ENCODE assay signal across 11 mouse cellular contexts in the genomic region with DNA sequence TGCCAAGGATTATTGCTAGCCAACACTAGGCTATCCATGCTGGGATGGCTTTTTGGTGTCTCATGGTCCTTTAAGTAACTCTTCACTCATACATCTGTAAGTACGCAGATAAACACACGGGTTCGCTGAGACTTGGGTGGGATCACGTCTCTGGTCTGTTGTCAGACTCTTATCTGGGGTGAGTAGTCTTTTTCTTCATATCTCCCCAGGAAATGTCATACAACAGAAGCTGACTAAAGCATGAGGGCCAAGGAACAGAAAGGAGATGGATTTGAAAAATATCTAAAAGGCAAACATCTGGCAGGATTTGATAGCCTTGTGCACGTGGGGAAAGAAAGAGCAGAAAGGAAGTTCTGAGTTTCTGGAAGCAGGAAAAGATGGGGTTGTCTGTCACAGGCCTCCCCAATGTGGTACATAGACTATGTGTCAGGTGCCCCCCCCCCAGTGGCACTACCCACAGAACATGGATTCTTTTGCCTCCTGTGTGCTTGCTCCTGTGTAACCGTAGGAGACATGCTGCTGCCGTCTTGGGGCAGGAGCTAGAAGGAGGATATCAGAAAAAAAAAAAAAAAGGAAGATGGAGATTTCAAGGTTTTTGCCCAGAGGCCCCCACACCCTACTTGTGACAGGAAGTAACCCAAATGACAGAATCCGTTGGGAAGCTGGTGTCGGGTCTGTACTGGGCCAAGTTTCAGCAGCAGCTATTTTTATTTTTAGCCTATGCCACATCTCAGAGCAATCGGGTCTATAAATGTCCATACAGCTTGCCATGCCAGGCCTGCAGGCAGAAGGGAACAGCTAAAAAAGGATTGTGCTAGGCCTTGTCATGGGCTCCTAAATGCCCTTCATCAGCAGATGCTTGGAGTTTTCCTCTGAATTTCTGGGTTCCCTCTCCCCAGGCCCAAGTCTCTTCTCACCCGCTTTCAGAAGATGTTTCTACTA. TPM values are rescaled to one million over a fixed set of nuclear protein-coding genes. Genes with fewer than 3 reads are reported as not detected.
A peak's percentile ranks its signal among the peaks of the same experiment; 100 is the strongest.
DNase-seq lines count a peak whose midpoint lies in the region; ATAC-seq and TF ChIP-seq lines count a peak whose summit lies in the region.
"Had no signal": no experiment of that assay in that cellular context is flagged by ENCODE, and none has a peak within 500 bp of the region (broad histone marks: within the 10 kb centered on the region; RNA-seq: fewer than 3 reads in every experiment).

No protein-coding gene starts in this region.

- ATAC-seq in heart, embryonic 11.5 days (replicated peaks; ENCODE audit: insufficient number of reproducible peaks, low FRiP score, low TSS enrichment), result peak; percentile 65
- ATAC-seq in liver, embryonic 15.5 days (ENCODE audit: insufficient read depth), result peak; percentile 95
- ATAC-seq: CD4-positive, CD25-positive, alpha-beta regulatory T cell, adult 4 months had no signal

- no peaks in the 10 kb centered on the region for H3K27me3 ChIP-seq in heart, embryonic 11.5 days (ENCODE audit: control insufficient read depth, insufficient read depth, low read length)
- no peaks in the 10 kb centered on the region for H3K27me3 ChIP-seq in liver, embryonic 15.5 days

- no peaks in the 10 kb centered on the region for H3K9me3 ChIP-seq in heart, embryonic 11.5 days (replicated peaks; ENCODE audit: control insufficient read depth, low read length)
- H3K9me3 ChIP-seq in liver, embryonic 15.5 days (replicated peaks), result no peaks in the 10 kb centered on the region
- H3K9me3 ChIP-seq: megakaryocyte, embryonic 14.5 days had no signal

- H3K4me3 ChIP-seq in bone marrow, adult 2 months (replicated peaks; ENCODE audit: control insufficient read depth, low read depth, low read length), result no peak overlapping the region
- no peak overlapping the region for H3K4me3 ChIP-seq in heart, embryonic 11.5 days (ENCODE audit: low read depth, low read length)
- no peak overlapping the region for H3K4me3 ChIP-seq in liver, embryonic 15.5 days (replicated peaks)
- H3K4me3 ChIP-seq: megakaryocyte, embryonic 14.5 days had no signal

- no peak for TF ChIP-seq POLR2A in bone marrow, adult 2 months (IDR thresholded peaks at IDR 0.05; ENCODE audit: borderline replicate concordance, control insufficient read depth, low read depth, low read length)

- no peak for TF ChIP-seq CTCF in bone marrow, adult 2 months (IDR thresholded peaks at IDR 0.05; ENCODE audit: control insufficient read depth, insufficient read depth, low read length)

- 35% methylated on average over 11 of the region's 11 CpGs for WGBS in bone marrow, adult 2 months
- WGBS in heart, embryonic 11.5 days (ENCODE audit: insufficient replicate concordance), result 46% methylated on average over 11 of the region's 11 CpGs
- 29% methylated on average over 11 of the region's 11 CpGs for WGBS in liver, embryonic 15.5 days (ENCODE audit: insufficient replicate concordance)

- intact Hi-C loops in heart, postnatal 25 days (cut with DNase I), result no loop called here

- H3K4me2 ChIP-seq in heart, embryonic 11.5 days, result no peak overlapping the region
- H3K4me2 ChIP-seq in liver, embryonic 15.5 days, result peak overlapping the region; percentile 50

- H3K9ac ChIP-seq in heart, embryonic 11.5 days (ENCODE audit: low read depth, low read length), result no peak overlapping the region
- no peak overlapping the region for H3K9ac ChIP-seq in liver, embryonic 15.5 days

- peak; percentile 11 to 51 for DNase-seq in heart, adult 18-20 months
- no peak for DNase-seq in heart, postnatal 25 days (ENCODE audit: low spot score)
- DNase-seq in yolk sac, embryonic 10.5 days (ENCODE audit: low spot score), result no peak
- DNase-seq in embryo, embryonic 10 days (ENCODE audit: low spot score), result no peak
- no peak for DNase-seq in layer of hippocampus, adult 18-20 months (ENCODE audit: low spot score in 2 of 2)
- DNase-seq: thymus, postnatal 14 days had no signal

- no peaks in the 10 kb centered on the region for H3K36me3 ChIP-seq in heart, embryonic 11.5 days (ENCODE audit: control insufficient read depth, insufficient read depth, low read length)
- H3K36me3 ChIP-seq in liver, embryonic 15.5 days (replicated peaks), result no peaks in the 10 kb centered on the region

- H3K27ac ChIP-seq in bone marrow, adult 2 months (ENCODE audit: control insufficient read depth, insufficient read depth, low read depth, low read length, poor library complexity), result peak overlapping the region; percentile 67
- peak overlapping the region; percentile 77; the same call in 1 of the 2 replicates for H3K27ac ChIP-seq in heart, embryonic 11.5 days (ENCODE audit: low read depth, low read length)
- H3K27ac ChIP-seq in liver, embryonic 15.5 days (replicated peaks), result peak overlapping the region; percentile 91

- no peaks in the 10 kb centered on the region; the same call in 1 of the 2 replicates for H3K4me1 ChIP-seq in bone marrow, adult 2 months (ENCODE audit: control insufficient read depth, insufficient read depth, low read length)
- no peaks in the 10 kb centered on the region; the same call in 1 of the 2 replicates for H3K4me1 ChIP-seq in heart, embryonic 11.5 days (ENCODE audit: control insufficient read depth, insufficient read depth, low read length)
- peaks cover 31% of the 10 kb centered on the region for H3K4me1 ChIP-seq in liver, embryonic 15.5 days (replicated peaks)

RNA-seq across cellular contexts. Expression of a gene that starts 1.0 kb away (rescaled TPM):
- not detected for total RNA-seq in heart, adult 18-20 months (2021)
- 1 to 10 TPM in 1 of 2 experiments, not detected in 1; 2.3 TPM for total RNA-seq in heart, postnatal 25 days (2021)
- polyA plus RNA-seq in bone marrow, adult 2 months (2011; ENCODE audit: insufficient read depth, insufficient read length, low replicate concordance, missing spikeins), result 4.8 TPM in 1 of 2 replicates, not detected in the other
- polyA plus RNA-seq in heart, embryonic 11.5 days (2014; fragmentation: Nextera tagmentation; extraction: Ambion mirVana), result 1.5 and 1.9 TPM in 2 replicates
- 1.4 and 1.7 TPM in 2 replicates for polyA plus RNA-seq in liver, embryonic 15.5 days (2015; fragmentation: Nextera tagmentation; extraction: Ambion mirVana)
- total RNA-seq in layer of hippocampus, adult 18-20 months (2021), result not detected

RNA-seq across cellular contexts. Expression of a gene that starts 7.9 kb away (rescaled TPM):
- 1 to 10 TPM; 3.0 to 5.2 TPM for total RNA-seq in heart, adult 18-20 months (2021)
- total RNA-seq in heart, postnatal 25 days (2021), result 1 to 10 TPM; 6.3 to 6.6 TPM
- 72.1 and 119 TPM in 2 replicates for polyA plus RNA-seq in bone marrow, adult 2 months (2011; ENCODE audit: insufficient read depth, insufficient read length, low replicate concordance, missing spikeins)
- polyA plus RNA-seq in heart, embryonic 11.5 days (2014; fragmentation: Nextera tagmentation; extraction: Ambion mirVana), result 20.0 and 21.2 TPM in 2 replicates
- polyA plus RNA-seq in liver, embryonic 15.5 days (2015; fragmentation: Nextera tagmentation; extraction: Ambion mirVana), result 39.8 and 43.7 TPM in 2 replicates
- total RNA-seq in layer of hippocampus, adult 18-20 months (2021), result 10 to 100 TPM; 30.1 to 38.2 TPM

Comparison
In these comparisons a context has a peak if more than half of its experiments do, and no peak if none do; other contexts are left out.
1. DNase-seq: peak in heart, adult 18-20 months (2 of 2); none in heart, postnatal 25 days (single experiment), yolk sac, embryonic 10.5 days (single experiment), embryo, embryonic 10 days (single experiment) and layer of hippocampus, adult 18-20 months (0 of 2).
2. RNA of a gene that starts 7.9 kb away (total RNA-seq): 30.1 to 38.2 TPM in layer of hippocampus, adult 18-20 months; 6.3 to 6.6 TPM in heart, postnatal 25 days and 3.0 to 5.2 TPM in heart, adult 18-20 months; every median in the first group is over 4 times any median in the second.
3. Peak in every context shown above with its lines, with median percentiles within 50 percentile points of each other: H3K27ac ChIP-seq.